Mouse (Mus musculus): ENCODE measurements around the gene 1700080O16Rik. TPM values are rescaled to one million over a fixed set of nuclear protein-coding genes. Genes with fewer than 3 reads are reported as not detected.

1700080O16Rik gene
- total and polyA plus RNA-seq, 3 experiments: not detected

GRCm38 (mm10) chrX:51948071-51948470 lies 24.5 kb downstream of the 1700080O16Rik start:
- ATAC-seq (ENCODE audit: extremely low read depth, insufficient number of reproducible peaks, low FRiP score, poor library complexity, severe bottlenecking) (no peak), DNase-seq (ENCODE audit: low spot score) (no peak)
- H3K9me3 ChIP-seq (replicated peaks): no peaks in the 10 kb centered on the region
- no peaks in the 10 kb centered on the region for H3K36me3 ChIP-seq (replicated peaks)
- no peak overlapping the region for H3K4me3 ChIP-seq (ENCODE audit: low read depth, low read length)
- TF ChIP-seq GATA2 (IDR thresholded peaks at IDR 0.05; ENCODE audit: borderline replicate concordance, low read depth, low read length): no peak
- TF ChIP-seq POLR2AphosphoS5 (IDR thresholded peaks at IDR 0.05; ENCODE audit: insufficient replicate concordance, low read depth, low read length): no peak
- TF ChIP-seq GATA1 (IDR thresholded peaks at IDR 0.05; ENCODE audit: borderline replicate concordance, low read length): no peak
- no peak for TF ChIP-seq TAL1 (conservative IDR thresholded peaks at IDR 0.05; ENCODE audit: low read depth, low read length)
- no peak for TF ChIP-seq CTCF (IDR thresholded peaks at IDR 0.05; ENCODE audit: low read depth, low read length)
- no peaks in the 10 kb centered on the region for H3K27me3 ChIP-seq (ENCODE audit: insufficient read depth, low read length)
- H3K4me1 ChIP-seq (ENCODE audit: insufficient read depth, low read depth, low read length): no peaks in the 10 kb centered on the region

GRCm38 (mm10) chrX:51938076-51938475 lies 34.5 kb downstream of the 1700080O16Rik start:
- Histone ChIP-seq H3K27me3 (ENCODE audit: insufficient read depth, low read length) (no peaks in the 10 kb centered on the region), H3K36me3 (replicated peaks) (no peaks in the 10 kb centered on the region), H3K4me1 (ENCODE audit: insufficient read depth, low read depth, low read length) (no peaks in the 10 kb centered on the region), H3K4me3 (ENCODE audit: low read depth, low read length) (no peak overlapping the region), H3K9me3 (replicated peaks) (no peaks in the 10 kb centered on the region)
- DNase-seq (ENCODE audit: low spot score) (no peak), ATAC-seq (ENCODE audit: extremely low read depth, insufficient number of reproducible peaks, low FRiP score, poor library complexity, severe bottlenecking) (no peak)
- TF ChIP-seq CTCF (IDR thresholded peaks at IDR 0.05; ENCODE audit: low read depth, low read length): no peak
- no peak for TF ChIP-seq GATA1 (IDR thresholded peaks at IDR 0.05; ENCODE audit: borderline replicate concordance, low read length)
- no peak for TF ChIP-seq TAL1 (conservative IDR thresholded peaks at IDR 0.05; ENCODE audit: low read depth, low read length)
- no peak for TF ChIP-seq GATA2 (IDR thresholded peaks at IDR 0.05; ENCODE audit: borderline replicate concordance, low read depth, low read length)
- TF ChIP-seq POLR2AphosphoS5 (IDR thresholded peaks at IDR 0.05; ENCODE audit: insufficient replicate concordance, low read depth, low read length): no peak

- DNase-seq (ENCODE audit: low spot score): no peak
- H3K27me3 ChIP-seq (ENCODE audit: insufficient read depth, low read length): no peaks in the 10 kb centered on the region
- no peak for TF ChIP-seq CTCF (IDR thresholded peaks at IDR 0.05; ENCODE audit: low read depth, low read length)
- TF ChIP-seq GATA2 (IDR thresholded peaks at IDR 0.05; ENCODE audit: borderline replicate concordance, low read depth, low read length): no peak
- TF ChIP-seq TAL1 (conservative IDR thresholded peaks at IDR 0.05; ENCODE audit: low read depth, low read length): no peak
- no peak for TF ChIP-seq POLR2AphosphoS5 (IDR thresholded peaks at IDR 0.05; ENCODE audit: insufficient replicate concordance, low read depth, low read length)
- TF ChIP-seq GATA1 (IDR thresholded peaks at IDR 0.05; ENCODE audit: borderline replicate concordance, low read length): no peak
- H3K4me1 ChIP-seq (ENCODE audit: insufficient read depth, low read depth, low read length): no peaks in the 10 kb centered on the region
- no peak overlapping the region for H3K4me3 ChIP-seq (ENCODE audit: low read depth, low read length)
- no peaks in the 10 kb centered on the region for H3K36me3 ChIP-seq (replicated peaks)
- no peak for ATAC-seq (ENCODE audit: extremely low read depth, insufficient number of reproducible peaks, low FRiP score, poor library complexity, severe bottlenecking)
- H3K9me3 ChIP-seq (replicated peaks): no peaks in the 10 kb centered on the region
Measured at GRCm38 (mm10) chrX:51919091-51919490, 53.5 kb downstream of the 1700080O16Rik start.

Other genes starting within 250 kb of the 1700080O16Rik start
- gene Usp26, start 171.5 kb downstream of the 1700080O16Rik start, total RNA-seq (2014; fragmentation: Nextera tagmentation): not detected in 2 replicates
- gene Usp26, start 171.5 kb downstream of the 1700080O16Rik start, total RNA-seq (2017): not detected in 2 replicates
- not detected in 2 replicates for gene Usp26, start 171.5 kb downstream of the 1700080O16Rik start, polyA plus RNA-seq (2012)
- 74.3 and 86.4 TPM in 2 replicates for gene Gpc4, start 192.5 kb upstream of the 1700080O16Rik start, total RNA-seq (2014; fragmentation: Nextera tagmentation)
- 21.9 and 23.6 TPM in 2 replicates for gene Gpc4, start 192.5 kb upstream of the 1700080O16Rik start, total RNA-seq (2017)
- gene Gpc4, start 192.5 kb upstream of the 1700080O16Rik start, polyA plus RNA-seq (2012): 22.7 and 27.2 TPM in 2 replicates